Mouse (Mus musculus) heart, postnatal 10 days (tissue): ENCODE results near the gene D10Wsu102e. TPM values are rescaled to one million over a fixed set of nuclear protein-coding genes. Genes with fewer than 3 reads are reported as not detected.
A peak's percentile ranks its signal among the peaks of the same experiment; 100 is the strongest.

Experiments used
- DNase-seq, 2 experiments: peaks; one replicate each; pipeline ENCODE4 v3.0.0; 2021
- intact Hi-C: fragments of 180-260 bp; cut with DNase I; formaldehyde crosslinking; loops from one replicate; pipeline ENCODE4 v1.15.1; 2025
- total RNA-seq, 2 experiments: library from RNA; stranded (reverse); gene quantifications; 2 replicates each; pipeline ENCODE4 v1.2.3; 2021

Gene D10Wsu102e
- under 1 TPM; 0.69 to 0.72 TPM for total RNA-seq

DNA sequence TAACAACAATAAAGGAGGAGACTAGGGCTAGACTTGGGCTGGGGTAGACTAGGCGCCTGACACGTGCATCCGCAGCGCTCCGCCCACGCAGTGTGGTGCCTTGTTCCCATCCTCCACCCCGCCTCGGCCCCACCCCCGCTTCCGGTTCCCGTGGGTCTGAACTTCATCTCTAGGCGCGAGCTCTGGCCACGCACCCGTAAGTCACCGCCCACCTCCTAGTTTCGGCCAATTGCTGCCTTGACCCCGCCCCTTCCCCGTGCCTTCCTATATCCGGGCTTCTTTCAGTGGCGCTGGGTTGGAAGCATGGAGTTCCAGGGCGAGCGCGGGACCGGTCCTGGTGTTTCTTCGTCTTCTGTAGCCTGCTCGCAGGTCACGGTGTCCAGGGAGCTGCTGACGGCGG lies at the start of gene D10Wsu102e:
Gene D10Wsu102e, plus strand, starts transcription at position 266 of the 400 bp plus-strand sequence.
- intact Hi-C loops = loop anchor here (2.0 to 5.0 kb wide), 2 partner anchors 138 to 183 kb away; partner anchors contain the start of gene Washc4
- DNase-seq = peak; percentile 97 to 98

DNA sequence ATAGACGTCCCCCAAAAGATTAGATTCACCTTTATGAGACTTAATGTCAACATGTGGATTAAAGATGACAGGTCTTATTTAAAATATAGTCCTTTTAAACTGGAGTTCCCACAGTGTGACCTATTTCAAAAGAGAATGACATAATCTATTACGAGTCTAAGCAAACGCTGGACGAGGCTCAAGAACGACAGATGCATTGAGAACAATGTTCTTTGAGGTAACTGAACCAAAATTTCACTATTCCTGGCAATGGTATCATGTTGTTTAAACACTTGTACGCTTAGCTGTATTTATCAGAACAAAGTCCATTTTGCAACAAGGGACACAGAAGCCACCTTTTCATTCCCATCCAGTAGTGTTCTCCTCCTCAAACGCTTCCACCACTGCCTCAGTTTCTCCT lies 49.7 kb upstream of the D10Wsu102e start:
- intact Hi-C loops = no loop called here

DNA sequence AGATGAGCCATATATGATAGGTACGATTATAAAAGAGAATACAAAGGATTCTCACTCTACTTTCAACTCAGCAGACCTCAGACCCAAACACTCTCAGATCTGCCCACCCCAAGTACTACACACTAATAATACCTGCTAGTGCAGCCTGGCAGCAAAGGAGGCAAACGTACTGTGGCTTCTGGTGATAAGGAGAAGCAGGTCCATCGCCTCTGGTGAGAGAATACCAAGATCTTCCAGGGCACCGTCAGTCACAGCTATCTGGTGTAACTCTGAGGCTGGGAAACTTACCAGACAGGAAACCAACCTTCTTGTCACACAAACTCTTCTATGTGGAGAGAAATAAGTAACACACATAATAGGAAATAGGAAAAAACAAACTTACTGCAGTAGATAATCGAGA lies 47.0 kb upstream of the D10Wsu102e start:
- no peak for DNase-seq
- intact Hi-C loops = no loop called here

More for the DNA sequence above, 49.7 kb upstream of the D10Wsu102e start:
- no peak for DNase-seq

DNA sequence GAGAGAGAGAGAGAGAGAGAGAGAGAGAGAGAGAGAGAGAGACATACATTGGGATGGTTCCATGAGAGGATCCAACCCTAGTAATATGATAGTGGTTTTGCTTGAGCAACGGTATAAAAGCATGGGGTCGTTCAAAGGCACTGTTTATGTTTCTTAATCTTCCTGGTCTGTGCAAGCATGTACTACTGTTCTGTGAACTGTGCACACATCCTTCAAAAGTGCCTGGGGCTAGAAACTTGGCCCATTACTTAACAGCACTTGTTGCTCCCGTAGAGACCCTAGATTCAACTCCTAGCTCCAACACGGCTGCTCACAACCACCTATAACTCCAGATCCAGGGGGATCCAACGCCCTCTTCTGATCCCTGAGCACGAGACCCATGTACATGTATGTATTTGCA lies 39.6 kb upstream of the D10Wsu102e start:
- DNase-seq = no peak
- intact Hi-C loops = no loop called here

DNA sequence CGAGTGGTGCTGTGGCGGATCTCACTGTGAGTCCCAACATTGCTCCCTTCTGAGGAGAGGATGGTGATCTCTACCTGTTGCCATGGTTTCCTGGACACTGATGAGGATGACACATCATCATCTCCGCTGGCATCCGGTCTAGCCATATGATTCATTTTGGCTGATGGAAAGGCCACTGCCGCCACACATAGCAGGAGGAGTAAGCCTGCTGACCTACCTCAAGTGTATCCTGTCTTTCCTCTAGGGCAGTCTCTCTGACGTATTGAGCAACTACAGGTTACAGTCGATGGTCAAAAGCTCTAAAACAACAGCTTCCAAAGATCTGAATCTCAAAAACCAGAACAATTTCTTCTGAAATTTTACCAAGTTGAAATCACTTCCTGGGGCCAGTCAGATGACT lies 39.2 kb upstream of the D10Wsu102e start:
- intact Hi-C loops = no loop called here
- no peak for DNase-seq

DNA sequence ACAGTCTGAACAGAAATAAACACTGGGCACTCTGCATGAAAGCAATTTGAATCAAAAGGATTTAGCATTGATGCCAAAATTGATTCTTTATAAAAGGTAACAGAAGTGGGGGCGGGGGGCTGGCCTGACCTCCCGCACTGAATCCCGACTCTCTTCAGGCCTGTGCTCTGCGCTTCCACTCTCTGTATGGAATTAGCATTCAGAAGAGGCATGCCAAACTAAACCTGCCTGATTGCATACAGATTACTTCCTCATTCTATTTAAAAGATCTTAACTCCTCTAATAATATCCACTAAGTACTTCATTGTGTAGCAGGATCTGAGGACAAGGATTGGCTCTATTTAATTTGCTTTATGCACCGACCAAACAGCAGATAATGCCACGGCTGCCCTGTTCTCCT lies 38.5 kb upstream of the D10Wsu102e start:
- DNase-seq = no peak
- intact Hi-C loops = no loop called here

DNA sequence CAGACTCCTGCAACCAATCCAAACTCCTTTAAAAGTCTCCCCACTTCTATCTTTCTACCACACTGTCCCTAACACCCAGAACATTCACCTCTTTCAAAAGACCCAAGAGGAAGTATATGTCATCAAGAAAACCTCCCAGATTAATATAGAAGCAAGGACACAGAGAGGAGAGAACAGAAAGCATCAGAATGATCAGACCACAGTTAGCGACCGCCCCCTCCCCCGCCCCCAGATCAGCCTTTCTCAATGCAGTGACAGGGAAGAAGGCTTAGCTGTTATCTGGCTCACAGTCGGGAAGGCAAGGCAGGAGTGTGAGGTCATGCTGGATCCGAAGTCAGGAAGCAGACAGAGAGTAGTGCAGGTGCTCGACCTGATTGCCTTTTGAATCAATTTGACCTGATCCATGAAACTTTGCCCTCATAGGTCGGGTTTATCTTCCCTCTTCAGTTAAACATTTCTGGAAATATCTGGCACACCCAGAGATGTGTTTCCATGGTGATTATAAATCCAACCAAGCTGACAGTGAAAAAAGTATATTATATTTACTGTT lies 37.4 kb upstream of the D10Wsu102e start:
- intact Hi-C loops = no loop called here
- no peak for DNase-seq

DNA sequence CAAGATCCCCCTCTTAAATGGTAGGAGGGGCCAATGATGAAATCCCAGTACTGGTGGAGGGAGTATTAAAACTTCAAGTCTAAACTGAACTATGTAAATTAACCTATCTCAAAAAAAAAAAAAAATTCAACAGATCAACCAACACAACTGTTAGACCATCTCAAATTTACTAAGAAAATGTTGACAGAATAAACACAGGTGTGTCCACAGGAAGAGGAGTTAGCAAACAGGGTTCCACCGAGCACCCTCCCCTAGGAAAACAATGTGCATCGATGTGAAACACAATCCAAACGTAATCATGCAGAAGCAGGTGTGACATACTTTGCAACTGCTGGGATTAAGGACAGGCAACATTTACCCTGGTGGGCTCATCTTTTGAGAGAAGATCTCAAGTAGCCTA lies 35.1 kb upstream of the D10Wsu102e start:
- intact Hi-C loops = no loop called here
- no peak for DNase-seq

DNA sequence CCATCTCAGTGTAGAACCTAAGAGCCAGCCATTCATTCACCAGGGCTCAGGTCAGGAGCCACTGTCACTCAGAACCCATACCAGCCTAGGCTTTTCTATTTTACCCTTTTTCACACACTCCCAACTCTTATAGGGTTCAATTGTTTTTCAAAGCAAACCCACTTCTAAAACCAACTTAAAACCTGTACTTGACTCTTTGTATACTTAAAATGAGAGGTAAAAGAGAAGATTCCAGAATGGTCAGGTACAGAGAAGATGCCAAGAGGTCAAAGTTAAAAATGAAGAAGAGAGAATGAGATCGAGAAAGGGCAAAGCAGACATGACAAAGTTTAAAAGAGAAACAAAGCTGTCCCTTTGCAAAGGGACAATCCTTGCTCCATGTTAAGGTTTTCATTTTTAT lies 34.1 kb upstream of the D10Wsu102e start:
- no peak for DNase-seq
- intact Hi-C loops = no loop called here

DNA sequence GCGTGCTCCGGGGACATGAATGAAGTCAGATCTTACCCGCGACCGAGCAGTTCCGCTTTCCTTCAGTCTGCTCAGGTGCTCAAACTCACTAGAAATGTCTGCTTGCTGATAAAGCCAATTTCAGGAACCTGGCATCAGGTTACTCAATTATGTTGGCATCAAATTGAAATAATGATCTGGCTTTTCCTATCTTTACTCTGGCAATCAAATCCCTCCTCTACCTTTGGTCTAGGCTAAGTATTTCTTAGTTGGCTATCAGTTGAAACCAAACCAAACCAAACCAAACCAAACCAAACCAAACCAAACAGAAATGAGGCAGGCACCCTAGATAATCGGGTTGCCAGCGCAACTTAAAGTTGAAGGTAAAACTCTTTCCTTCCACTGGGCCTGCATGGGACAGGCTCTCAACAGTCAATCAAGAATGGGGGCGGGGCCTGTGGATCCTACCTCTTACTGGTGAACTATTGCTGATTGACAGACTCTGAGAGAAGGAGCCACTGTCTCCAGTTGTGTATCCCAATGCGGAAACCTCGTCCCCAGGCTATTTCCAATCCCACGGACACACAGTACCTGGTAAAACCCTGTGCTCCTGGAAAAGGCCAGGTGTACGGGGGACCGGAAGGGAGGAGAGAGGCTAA lies 33.3 kb upstream of the D10Wsu102e start:
- intact Hi-C loops = no loop called here
- no peak for DNase-seq

DNA sequence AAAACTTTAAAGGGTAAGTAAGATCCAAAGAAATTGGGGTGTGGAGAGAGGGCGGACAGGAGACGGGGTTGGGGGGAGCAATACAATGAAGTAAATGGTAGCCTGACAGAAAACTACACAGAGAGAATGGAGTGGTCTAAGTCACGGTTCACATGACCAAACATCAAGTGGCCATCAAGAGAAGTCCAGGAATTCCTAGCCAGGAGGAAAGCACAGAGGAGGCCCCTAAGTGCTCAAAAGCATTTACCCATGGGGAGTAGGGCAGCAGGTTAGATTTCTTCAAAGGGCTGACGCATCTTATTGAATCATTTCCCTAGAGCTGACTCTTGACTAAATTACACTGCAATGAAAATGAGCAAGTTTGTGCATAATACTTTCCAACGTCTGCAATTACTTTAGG lies 31.2 kb upstream of the D10Wsu102e start:
- intact Hi-C loops = no loop called here
- no peak for DNase-seq

DNA sequence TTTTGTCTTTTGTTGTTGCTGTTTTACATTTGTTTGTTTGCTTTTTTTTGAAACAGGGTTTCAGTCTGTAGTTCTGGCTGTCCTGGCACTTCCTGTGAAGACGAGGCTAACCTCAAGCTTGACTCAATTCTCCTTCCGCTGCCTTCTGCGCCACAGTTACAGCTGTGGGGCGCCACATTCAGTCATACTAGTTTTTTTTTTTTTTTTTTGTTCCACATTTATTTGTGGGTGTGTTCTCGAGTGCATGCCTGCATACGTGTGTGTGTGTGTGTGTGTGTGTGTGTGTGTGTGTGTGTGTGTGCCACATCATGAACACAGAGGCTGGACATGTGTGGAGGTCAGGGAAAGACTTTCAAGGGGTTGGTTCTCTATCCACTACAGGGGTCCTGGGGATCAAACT lies 29.7 kb upstream of the D10Wsu102e start:
- DNase-seq = no peak
- intact Hi-C loops = no loop called here

DNA sequence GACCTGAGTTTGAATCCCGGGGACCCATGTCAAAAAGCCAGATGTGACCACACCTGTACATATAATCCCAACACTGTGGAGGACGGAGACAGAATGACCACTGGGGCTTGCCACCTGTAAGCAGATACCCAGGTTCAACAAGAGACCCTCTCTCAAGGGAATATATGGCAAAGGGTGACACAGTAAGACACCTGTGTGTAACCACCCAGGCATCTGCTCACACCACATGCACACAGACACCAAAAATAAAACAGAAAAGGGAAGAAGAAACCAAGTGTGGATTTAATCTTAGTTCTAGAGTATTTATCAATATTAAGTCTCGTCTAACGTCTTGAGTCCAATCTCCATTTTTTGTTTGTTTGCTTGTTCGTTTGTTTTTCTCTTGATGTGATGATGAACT lies 28.2 kb upstream of the D10Wsu102e start:
- intact Hi-C loops = no loop called here
- no peak for DNase-seq

DNA sequence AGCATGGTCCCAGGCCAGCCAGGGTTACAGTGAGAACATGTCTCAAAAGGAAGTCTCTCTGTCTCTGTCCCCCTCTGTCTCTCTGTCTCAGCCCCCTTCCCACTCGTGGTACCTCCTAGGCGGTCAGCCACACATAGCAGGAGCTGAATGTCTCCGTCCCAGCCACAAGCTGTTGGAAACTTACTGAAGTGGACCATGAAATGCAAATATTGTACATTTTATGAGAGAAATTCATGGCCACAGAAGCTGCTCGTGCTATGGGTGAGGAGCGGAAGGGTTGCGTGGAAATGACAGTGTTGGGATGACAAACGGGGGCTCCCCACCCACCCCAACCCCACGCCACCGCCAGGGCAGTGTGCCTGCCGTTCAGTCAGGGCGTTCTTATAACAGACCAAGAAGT lies 27.4 kb upstream of the D10Wsu102e start:
- intact Hi-C loops = no loop called here

DNA sequence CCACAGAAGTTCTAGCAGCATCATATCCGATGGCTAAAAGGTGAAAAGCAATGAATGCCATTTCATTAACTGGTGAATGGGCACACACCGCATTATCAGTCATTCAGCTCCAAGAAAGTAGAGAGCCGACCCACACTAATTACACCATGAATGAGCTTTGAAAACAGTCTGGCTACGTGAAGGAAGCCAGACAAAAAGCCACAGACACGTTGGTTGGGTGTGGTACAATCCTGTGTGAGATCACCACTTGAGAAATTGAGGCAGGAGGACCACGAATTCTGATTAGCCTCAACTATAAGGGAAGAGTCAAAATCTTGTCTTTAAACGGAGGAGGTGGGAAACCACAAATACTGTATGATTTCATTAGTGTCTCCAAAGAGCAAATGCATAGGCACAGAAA lies 23.7 kb upstream of the D10Wsu102e start:
- intact Hi-C loops = no loop called here
- no peak for DNase-seq

More for the DNA sequence above, 27.4 kb upstream of the D10Wsu102e start:
- DNase-seq = no peak

DNA sequence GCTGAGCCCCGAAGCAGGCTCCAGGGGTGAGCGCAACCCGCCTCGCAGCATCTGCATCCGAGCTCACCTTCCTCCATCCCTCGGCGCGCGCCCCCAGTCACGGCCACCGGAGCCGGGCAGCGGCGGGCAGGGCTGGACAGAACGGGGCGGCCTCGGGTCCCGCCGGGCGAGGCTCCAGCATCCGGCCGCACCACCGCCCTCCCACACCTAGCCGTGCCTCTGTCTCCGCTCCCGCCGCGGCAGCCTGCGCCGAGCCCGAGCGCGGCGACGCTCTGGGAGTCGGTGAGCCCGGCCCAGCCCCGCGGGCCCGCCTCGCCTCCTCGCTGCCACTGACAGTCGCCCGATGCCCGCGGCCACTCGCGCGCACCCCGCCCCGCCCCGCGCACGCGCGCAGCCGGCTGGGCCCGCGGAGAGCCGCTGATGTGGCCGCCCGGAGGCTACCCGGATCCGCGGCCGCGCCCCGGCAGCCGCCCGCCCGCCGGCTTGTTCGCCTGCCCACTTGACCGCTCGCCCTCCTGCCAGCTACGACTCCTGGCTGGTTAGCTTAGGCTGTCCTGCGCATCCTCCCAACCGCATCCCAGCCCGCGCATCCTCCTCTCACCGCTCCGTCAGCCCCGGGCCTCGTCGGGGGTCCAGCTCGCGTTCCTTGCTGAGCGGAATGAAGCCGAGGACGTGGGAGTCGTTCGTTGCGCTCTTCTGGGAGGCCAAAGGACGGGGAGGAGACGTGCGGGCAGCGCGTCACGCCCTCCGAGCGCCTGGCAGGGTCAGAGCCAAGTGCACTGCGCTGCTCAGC lies 22.7 kb upstream of the D10Wsu102e start, which contains the start of gene Slc41a2:
Gene Slc41a2, minus strand, starts transcription at position 724 of the 793 bp plus-strand sequence.
- DNase-seq = peak; percentile 54 to 64
- intact Hi-C loops = no loop called here

DNA sequence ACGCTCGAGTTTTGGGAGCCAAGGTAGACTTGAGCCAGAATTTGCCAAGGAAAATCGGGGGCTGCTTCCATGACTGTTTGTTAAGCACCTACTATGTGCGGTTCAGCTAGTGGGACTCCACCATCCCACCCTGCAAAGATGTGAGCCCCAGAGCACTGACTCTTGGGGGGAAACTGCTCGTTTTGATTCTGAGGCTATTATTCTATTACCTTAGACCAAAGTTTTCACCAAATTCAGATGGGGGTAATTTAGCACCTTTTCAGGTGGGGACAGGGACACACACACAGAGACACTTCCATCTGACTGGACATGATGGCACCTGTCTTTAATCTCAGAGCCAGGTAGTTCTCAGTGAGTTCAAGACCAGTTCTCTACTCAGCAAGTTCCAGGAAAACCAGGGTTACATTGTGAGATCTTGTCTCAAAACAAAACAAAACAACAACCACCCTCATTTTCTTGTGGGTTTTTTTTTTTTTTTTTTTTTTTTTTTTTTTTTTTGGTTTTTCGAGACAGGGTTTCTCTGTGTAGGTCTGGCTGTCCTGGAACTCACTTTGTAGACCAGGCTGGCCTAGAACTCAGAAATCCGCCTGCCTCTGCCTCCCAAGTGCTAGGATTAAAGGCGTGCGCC lies 21.9 kb upstream of the D10Wsu102e start:
- no peak for DNase-seq
- intact Hi-C loops = no loop called here

DNA sequence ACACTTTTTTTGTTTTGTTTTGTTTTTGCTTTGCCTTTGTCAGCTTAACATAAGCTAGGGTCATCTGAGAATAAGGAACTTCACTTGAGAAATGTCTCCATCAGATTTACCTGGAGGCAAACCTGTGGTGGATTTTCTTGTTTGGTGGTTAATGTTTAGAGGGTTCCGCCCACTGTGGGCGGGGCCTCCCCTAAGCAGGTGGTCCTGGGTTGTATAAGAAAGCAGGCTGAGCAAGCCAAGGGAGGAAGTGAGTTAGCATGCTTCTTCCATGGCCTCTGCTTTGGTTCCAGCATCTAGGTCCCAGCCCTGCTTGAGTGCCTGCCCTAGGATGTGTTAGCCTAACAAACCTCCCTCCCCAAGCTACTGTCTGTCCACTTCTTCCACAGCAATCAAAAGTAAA lies 18.8 kb upstream of the D10Wsu102e start:
- DNase-seq = no peak
- intact Hi-C loops = no loop called here

DNA sequence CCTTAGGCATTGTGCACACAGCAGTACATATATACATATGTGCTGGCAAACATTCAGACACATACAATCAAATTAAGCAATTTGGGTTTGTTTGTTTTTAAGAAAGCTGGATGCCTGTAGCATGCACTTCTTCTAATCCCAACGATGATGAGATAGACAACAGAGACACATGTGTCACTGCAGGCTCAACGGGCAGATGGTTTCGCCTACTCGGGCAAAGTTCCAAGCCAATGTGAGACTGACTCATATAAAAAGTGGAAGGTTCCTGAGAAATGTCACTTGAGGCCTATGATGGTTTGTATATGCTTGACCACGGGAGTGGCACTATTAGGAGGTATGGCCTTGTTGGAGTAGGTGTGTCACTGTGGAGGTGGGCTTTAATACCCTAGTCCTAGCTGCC lies 16.9 kb upstream of the D10Wsu102e start:
- intact Hi-C loops = no loop called here
- peak in 1 of 2 experiments; percentile 16 for DNase-seq

DNA sequence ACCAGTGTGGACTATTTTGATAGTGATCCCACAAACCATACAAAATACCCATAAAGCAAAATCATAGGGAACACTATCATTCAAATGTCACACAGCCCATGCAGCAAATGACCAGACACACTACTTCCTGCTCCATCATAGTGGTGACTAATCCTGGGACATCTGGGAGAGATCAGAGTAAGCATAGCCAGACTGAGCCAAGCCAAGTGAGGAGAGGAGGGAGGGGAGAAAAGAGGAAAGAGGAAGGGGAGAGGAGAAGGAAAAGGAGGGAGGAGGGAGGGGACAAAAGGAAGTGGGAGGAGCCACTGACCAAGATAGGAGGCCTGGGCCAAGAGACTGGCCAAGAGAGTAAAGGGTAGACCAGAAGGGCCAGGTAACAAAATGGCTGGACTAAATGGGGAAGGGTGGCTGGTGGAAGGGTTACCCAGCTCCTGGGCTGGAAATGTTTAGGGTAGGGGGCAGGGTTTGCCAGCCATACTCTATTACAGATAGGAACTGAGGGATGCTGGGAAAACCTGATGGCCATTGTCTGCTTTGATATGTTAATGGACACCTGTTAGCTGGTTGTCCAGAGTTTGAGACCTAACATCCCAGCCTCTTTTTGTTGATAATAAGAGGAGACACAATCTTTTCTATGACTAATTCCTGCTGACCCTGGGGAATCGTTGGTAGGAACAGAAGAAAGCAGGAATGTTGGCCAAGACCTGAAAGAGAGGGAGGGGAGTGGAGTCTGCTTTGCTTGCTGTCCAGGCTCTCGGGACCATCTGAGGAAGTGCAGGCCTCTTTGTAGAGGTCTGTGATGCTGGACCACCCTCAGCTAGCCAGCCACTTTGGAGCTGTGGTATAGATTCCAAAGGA lies 16.0 kb upstream of the D10Wsu102e start:
- intact Hi-C loops = no loop called here
- DNase-seq = peak in 1 of 2 experiments; percentile 20
